19 mouse cellular contexts compared by ENCODE assay signal in genomic region chr7:30749824-30750606, GRCm38 (mm10). TPM values are rescaled to one million over a fixed set of nuclear protein-coding genes. Genes with fewer than 3 reads are reported as not detected.
DNase-seq lines count a peak whose midpoint lies in the region; ATAC-seq and TF ChIP-seq lines count a peak whose summit lies in the region.
"Had no signal": no experiment of that assay in that cellular context is flagged by ENCODE, and none has a peak within 500 bp of the region (broad histone marks: within the 10 kb centered on the region; RNA-seq: fewer than 3 reads in every experiment).

No protein-coding gene starts in this region.

- no peak overlapping the region for H3K9ac ChIP-seq in kidney, postnatal 0 days (ENCODE audit: low read depth, low read length)
- no peak overlapping the region for H3K9ac ChIP-seq in lung, postnatal 0 days (replicated peaks; ENCODE audit: low read depth)
- H3K9ac ChIP-seq in embryonic facial prominence, embryonic 15.5 days = no peak overlapping the region
- H3K9ac ChIP-seq in stomach, embryonic 14.5 days (replicated peaks; ENCODE audit: low read depth, low read length) = no peak overlapping the region
- H3K9ac ChIP-seq: hindbrain, embryonic 12.5 days; liver, embryonic 13.5 days had no signal

- 55% methylated on average over 13 of the region's 13 CpGs for WGBS in kidney, postnatal 0 days
- WGBS in lung, postnatal 0 days = 60% methylated on average over 13 of the region's 13 CpGs
- WGBS in lung, adult 2 months = 71% methylated on average over 13 of the region's 13 CpGs
- WGBS in embryonic facial prominence, embryonic 15.5 days = 69% methylated on average over 13 of the region's 13 CpGs
- 73% methylated on average over 13 of the region's 13 CpGs for WGBS in stomach, embryonic 14.5 days

- H3K27ac ChIP-seq in kidney, postnatal 0 days = 0 out of 2 replicates have a peak overlapping the region, but pooled peaks have one; percentile 42
- no peak overlapping the region for H3K27ac ChIP-seq in lung, postnatal 0 days (ENCODE audit: low read length)
- peak overlapping the region; percentile 60 for H3K27ac ChIP-seq in embryonic facial prominence, embryonic 15.5 days (replicated peaks)
- H3K27ac ChIP-seq in stomach, embryonic 14.5 days (ENCODE audit: low read length) = no peak overlapping the region
- H3K27ac ChIP-seq: hindbrain, embryonic 12.5 days; liver, embryonic 13.5 days; macrophage had no signal

- H3K27me3 ChIP-seq in kidney, postnatal 0 days (ENCODE audit: insufficient read depth, low read length) = no peaks in the 10 kb centered on the region
- H3K27me3 ChIP-seq in lung, postnatal 0 days (replicated peaks; ENCODE audit: insufficient read depth, low read length) = no peaks in the 10 kb centered on the region
- no peaks in the 10 kb centered on the region for H3K27me3 ChIP-seq in embryonic facial prominence, embryonic 15.5 days
- no peaks in the 10 kb centered on the region for H3K27me3 ChIP-seq in stomach, embryonic 14.5 days (ENCODE audit: control insufficient read depth, insufficient read depth, low read length)
- H3K27me3 ChIP-seq: hindbrain, embryonic 12.5 days; liver, embryonic 13.5 days had no signal

- no peaks in the 10 kb centered on the region for H3K9me3 ChIP-seq in kidney, postnatal 0 days (replicated peaks; ENCODE audit: low read length)
- no peaks in the 10 kb centered on the region; the same call in 1 of the 2 replicates for H3K9me3 ChIP-seq in lung, postnatal 0 days (ENCODE audit: low read length)
- peaks cover 5% of the 10 kb centered on the region; the same call in 1 of the 2 replicates for H3K9me3 ChIP-seq in embryonic facial prominence, embryonic 15.5 days (replicated peaks)
- H3K9me3 ChIP-seq in stomach, embryonic 14.5 days (ENCODE audit: control insufficient read depth, low read depth, low read length) = 0 out of 2 replicates have a peak, but pooled peaks cover 3% of the 10 kb centered on the region

- TF ChIP-seq CTCF in kidney, postnatal 0 days (IDR thresholded peaks at IDR 0.05; ENCODE audit: low read depth) = no peak
- TF ChIP-seq CTCF in lung, postnatal 0 days (IDR thresholded peaks at IDR 0.05) = no peak
- TF ChIP-seq CTCF in lung, adult 2 months (IDR thresholded peaks at IDR 0.05; ENCODE audit: insufficient read depth, low read length) = no peak

- 0 out of 2 replicates have a peak, but pooled peaks cover 4% of the 10 kb centered on the region for H3K4me1 ChIP-seq in kidney, postnatal 0 days (replicated peaks; ENCODE audit: insufficient read depth, low read length)
- no peaks in the 10 kb centered on the region; the same call in 1 of the 2 replicates for H3K4me1 ChIP-seq in lung, postnatal 0 days (ENCODE audit: insufficient read depth, low read depth, low read length)
- no peaks in the 10 kb centered on the region for H3K4me1 ChIP-seq in lung, adult 2 months (ENCODE audit: control insufficient read depth, insufficient read depth, low read length)
- peaks cover 6% of the 10 kb centered on the region; the same call in 1 of the 2 replicates for H3K4me1 ChIP-seq in embryonic facial prominence, embryonic 15.5 days
- H3K4me1 ChIP-seq in stomach, embryonic 14.5 days (ENCODE audit: control insufficient read depth, insufficient read depth, low read length) = no peaks in the 10 kb centered on the region
- H3K4me1 ChIP-seq: hindbrain, embryonic 12.5 days; liver, embryonic 13.5 days had no signal

- TF ChIP-seq EP300 in lung, postnatal 0 days (IDR thresholded peaks at IDR 0.05) = no peak

- H3K36me3 ChIP-seq in kidney, postnatal 0 days (ENCODE audit: insufficient read depth, low read length) = no peaks in the 10 kb centered on the region
- no peaks in the 10 kb centered on the region for H3K36me3 ChIP-seq in lung, postnatal 0 days (ENCODE audit: insufficient read depth, low read length)
- H3K36me3 ChIP-seq in embryonic facial prominence, embryonic 15.5 days = peaks cover 16% of the 10 kb centered on the region
- no peaks in the 10 kb centered on the region for H3K36me3 ChIP-seq in stomach, embryonic 14.5 days (ENCODE audit: control insufficient read depth, insufficient read depth, low read length)
- H3K36me3 ChIP-seq: liver, embryonic 13.5 days had no signal

- peak; percentile 42 for DNase-seq in kidney, postnatal 0 days (ENCODE audit: low spot score)
- DNase-seq in kidney, adult 18-20 months = no peak
- peak; percentile 48 for DNase-seq in lung, postnatal 0 days (ENCODE audit: low spot score)
- DNase-seq in lung, adult 2 months = no peak
- no peak for DNase-seq in cerebellum, postnatal 36 days
- DNase-seq: cerebellum, adult 9-11 months; gastrocnemius, postnatal 25 days; liver, embryonic 13.5 days; midbrain, embryonic 14.5 days; retina, postnatal 1 day; thymus, adult 2 months had no signal

- ATAC-seq in kidney, postnatal 0 days (replicated peaks; ENCODE audit: low FRiP score, low read depth) = peak; percentile 73
- ATAC-seq in lung, postnatal 0 days = peak; percentile 79
- ATAC-seq in embryonic facial prominence, embryonic 15.5 days (ENCODE audit: insufficient number of reproducible peaks, low FRiP score, low TSS enrichment, low read depth) = peak; percentile 46
- ATAC-seq in stomach, embryonic 14.5 days (ENCODE audit: insufficient number of reproducible peaks, insufficient read depth, low FRiP score, low read depth) = peak; percentile 40; the same call in 1 of the 2 replicates
- ATAC-seq: forebrain, embryonic 14.5 days had no signal

- no peak overlapping the region for H3K4me2 ChIP-seq in kidney, postnatal 0 days (ENCODE audit: low read length)
- H3K4me2 ChIP-seq in lung, postnatal 0 days (replicated peaks; ENCODE audit: low read depth, low read length) = no peak overlapping the region
- H3K4me2 ChIP-seq in embryonic facial prominence, embryonic 15.5 days (replicated peaks) = no peak overlapping the region
- no peak overlapping the region for H3K4me2 ChIP-seq in stomach, embryonic 14.5 days (replicated peaks; ENCODE audit: low read depth, low read length)
- H3K4me2 ChIP-seq: hindbrain, embryonic 12.5 days; liver, embryonic 13.5 days had no signal

- no peak overlapping the region for H3K4me3 ChIP-seq in kidney, postnatal 0 days (replicated peaks; ENCODE audit: low read depth, low read length)
- H3K4me3 ChIP-seq in lung, postnatal 0 days (ENCODE audit: low read depth, low read length) = no peak overlapping the region
- H3K4me3 ChIP-seq in lung, adult 2 months (replicated peaks; ENCODE audit: extremely low read depth, low read depth, low read length) = no peak overlapping the region
- no peak overlapping the region for H3K4me3 ChIP-seq in embryonic facial prominence, embryonic 15.5 days (replicated peaks)
- H3K4me3 ChIP-seq in stomach, embryonic 14.5 days (ENCODE audit: low read depth, low read length) = no peak overlapping the region
- H3K4me3 ChIP-seq: erythroblast, embryonic 14.5 days; hindbrain, embryonic 12.5 days; liver, embryonic 13.5 days had no signal

- TF ChIP-seq POLR2A in lung, adult 2 months (IDR thresholded peaks at IDR 0.05; ENCODE audit: borderline replicate concordance, extremely low read depth, low read depth, low read length) = no peak

RNA-seq across cellular contexts. Expression of gene Sbsn, which starts 1.3 kb away (rescaled TPM):
- 2.4 and 2.5 TPM in 2 replicates for polyA plus RNA-seq in kidney, postnatal 0 days (2015; fragmentation: Nextera tagmentation; extraction: Ambion mirVana)
- 6.7 and 7.3 TPM in 2 replicates for polyA plus RNA-seq in lung, postnatal 0 days (2015; fragmentation: Nextera tagmentation; extraction: Ambion mirVana)
- 3.8 and 60.4 TPM in 2 replicates for polyA plus RNA-seq in lung, adult 2 months (2012; rRNA removed)
- 163 and 182 TPM in 2 replicates for polyA plus RNA-seq in embryonic facial prominence, embryonic 15.5 days (2015; fragmentation: Nextera tagmentation; extraction: Ambion mirVana)
- 0.91 and 1.1 TPM in 2 replicates for polyA plus RNA-seq in stomach, embryonic 14.5 days (2014; fragmentation: Nextera tagmentation; extraction: Ambion mirVana)

RNA-seq across cellular contexts. Expression of gene Gapdhs, which starts 6.5 kb away (rescaled TPM):
- polyA plus RNA-seq in kidney, postnatal 0 days (2015; fragmentation: Nextera tagmentation; extraction: Ambion mirVana) = 0.15 and 0.32 TPM in 2 replicates
- polyA plus RNA-seq in lung, postnatal 0 days (2015; fragmentation: Nextera tagmentation; extraction: Ambion mirVana) = 0.18 and 0.21 TPM in 2 replicates
- polyA plus RNA-seq in lung, adult 2 months (2012; rRNA removed) = 0.27 and 0.40 TPM in 2 replicates
- 0.48 and 1.0 TPM in 2 replicates for polyA plus RNA-seq in embryonic facial prominence, embryonic 15.5 days (2015; fragmentation: Nextera tagmentation; extraction: Ambion mirVana)
- polyA plus RNA-seq in stomach, embryonic 14.5 days (2014; fragmentation: Nextera tagmentation; extraction: Ambion mirVana) = 0.29 and 0.74 TPM in 2 replicates
- polyA plus RNA-seq: erythroblast, embryonic 14.5 days; heart, postnatal 0 days; liver, embryonic 13.5 days; macrophage had no signal

RNA-seq across cellular contexts. Expression of gene Dmkn, which starts 13.5 kb away (rescaled TPM):
- 1.7 and 2.7 TPM in 2 replicates for polyA plus RNA-seq in kidney, postnatal 0 days (2015; fragmentation: Nextera tagmentation; extraction: Ambion mirVana)
- 65.2 and 74.3 TPM in 2 replicates for polyA plus RNA-seq in lung, postnatal 0 days (2015; fragmentation: Nextera tagmentation; extraction: Ambion mirVana)
- 43.8 and 486 TPM in 2 replicates for polyA plus RNA-seq in lung, adult 2 months (2012; rRNA removed)
- 491 and 576 TPM in 2 replicates for polyA plus RNA-seq in embryonic facial prominence, embryonic 15.5 days (2015; fragmentation: Nextera tagmentation; extraction: Ambion mirVana)
- 5.9 and 14.6 TPM in 2 replicates for polyA plus RNA-seq in stomach, embryonic 14.5 days (2014; fragmentation: Nextera tagmentation; extraction: Ambion mirVana)
- polyA plus RNA-seq: erythroblast, embryonic 14.5 days; limb, embryonic 11.5 days; liver, embryonic 13.5 days had no signal

RNA-seq across cellular contexts. Expression of gene Tmem147, which starts 20.7 kb away (rescaled TPM):
- polyA plus RNA-seq in kidney, postnatal 0 days (2015; fragmentation: Nextera tagmentation; extraction: Ambion mirVana) = 320 and 325 TPM in 2 replicates
- polyA plus RNA-seq in lung, postnatal 0 days (2015; fragmentation: Nextera tagmentation; extraction: Ambion mirVana) = 179 and 193 TPM in 2 replicates
- polyA plus RNA-seq in lung, adult 2 months (2012; rRNA removed) = 122 and 154 TPM in 2 replicates
- 191 and 200 TPM in 2 replicates for polyA plus RNA-seq in embryonic facial prominence, embryonic 15.5 days (2015; fragmentation: Nextera tagmentation; extraction: Ambion mirVana)
- 210 and 215 TPM in 2 replicates for polyA plus RNA-seq in stomach, embryonic 14.5 days (2014; fragmentation: Nextera tagmentation; extraction: Ambion mirVana)

RNA-seq across cellular contexts. Expression of gene Krtdap, which starts 37.7 kb away (rescaled TPM):
- polyA plus RNA-seq in kidney, postnatal 0 days (2015; fragmentation: Nextera tagmentation; extraction: Ambion mirVana) = 1.4 and 3.4 TPM in 2 replicates
- polyA plus RNA-seq in lung, postnatal 0 days (2015; fragmentation: Nextera tagmentation; extraction: Ambion mirVana) = 2.1 and 4.4 TPM in 2 replicates
- polyA plus RNA-seq in lung, adult 2 months (2012; rRNA removed) = 307 TPM in 1 of 2 replicates, not detected in the other
- 1,669 and 1,901 TPM in 2 replicates for polyA plus RNA-seq in embryonic facial prominence, embryonic 15.5 days (2015; fragmentation: Nextera tagmentation; extraction: Ambion mirVana)
- polyA plus RNA-seq in stomach, embryonic 14.5 days (2014; fragmentation: Nextera tagmentation; extraction: Ambion mirVana) = 9.2 and 20.2 TPM in 2 replicates
- polyA plus RNA-seq: erythroblast, embryonic 14.5 days; forebrain, embryonic 14.5 days; hindbrain, embryonic 12.5 days; limb, embryonic 11.5 days; macrophage; midbrain, embryonic 14.5 days had no signal

Comparison
In these comparisons a context has a peak if more than half of its experiments do, and no peak if none do; other contexts are left out.
1. DNase-seq: peak in kidney, postnatal 0 days (single experiment) and lung, postnatal 0 days (single experiment); none in kidney, adult 18-20 months (single experiment), lung, adult 2 months (single experiment) and cerebellum, postnatal 36 days (0 of 2).
2. H3K27ac ChIP-seq: peak in kidney, postnatal 0 days (single experiment) and embryonic facial prominence, embryonic 15.5 days (single experiment); none in lung, postnatal 0 days (single experiment) and stomach, embryonic 14.5 days (single experiment).
3. Peak in every context shown above with its lines, with median percentiles within 50 percentile points of each other: ATAC-seq.